Mouse (Mus musculus) stomach, embryonic 16.5 days (tissue): ENCODE data around the gene Nkx2-5. TPM values are rescaled to one million over a fixed set of nuclear protein-coding genes. Genes with fewer than 3 reads are reported as not detected.

Experiments
- ATAC-seq: fragments of 200-750 bp; cut with Nextera tagmentation; 2 replicates; pipeline ENCODE4 v1.8.0; 2017; ENCODE audit warnings: moderate number of reproducible peaks, moderate TSS enrichment; ENCODE audit not compliant: insufficient read depth, low FRiP score
- H3K27ac ChIP-seq: fragments of 300-500 bp; sonication (generic); 2 replicates; pipeline ENCODE4 v1.5.1; 2014; ENCODE audit warnings: low read length
- H3K27me3 ChIP-seq: fragments of 300-500 bp; sonication (generic); 2 replicates; pipeline ENCODE4 v1.6.1; 2014; ENCODE audit warnings: low read length, control low read depth, mixed read lengths; ENCODE audit not compliant: control insufficient read depth, insufficient read depth
- H3K36me3 ChIP-seq: fragments of 300-500 bp; sonication (generic); 2 replicates; pipeline ENCODE4 v1.6.1; 2014; ENCODE audit warnings: low read length; ENCODE audit not compliant: control insufficient read depth, insufficient read depth
- H3K4me1 ChIP-seq: fragments of 300-500 bp; sonication (generic); 2 replicates; pipeline ENCODE4 v1.6.1; 2014; ENCODE audit warnings: low read length, control low read depth, mixed read lengths; ENCODE audit not compliant: control insufficient read depth, insufficient read depth
- H3K4me2 ChIP-seq: fragments of 300-500 bp; sonication (generic); 2 replicates; pipeline ENCODE4 v1.6.1; 2014; ENCODE audit warnings: low read depth, low read length, mixed read lengths
- H3K4me3 ChIP-seq: fragments of 300-500 bp; sonication (generic); replicated peaks from 2 replicates; pipeline ENCODE4 v1.5.1; 2014; ENCODE audit warnings: mild to moderate bottlenecking, low read length
- H3K9ac ChIP-seq: fragments of 300-500 bp; sonication (generic); 2 replicates; pipeline ENCODE4 v1.6.1; 2014; ENCODE audit warnings: low read length
- H3K9me3 ChIP-seq: fragments of 300-500 bp; sonication (generic); replicated peaks from 2 replicates; pipeline ENCODE4 v1.6.1; 2016; ENCODE audit warnings: low read length, control low read depth; ENCODE audit not compliant: control insufficient read depth
- WGBS: fragments of 180-500 bp; shearing (Covaris S2); extraction: QIAGEN DNeasy Blood & Tissue Kit; methylation state at CpG from one replicate; pipeline ENCODE4 v1.1.7; 2014; 5-methylcytosine and 5-hydroxymethylcytosine counted together
- polyA plus RNA-seq: library from polyadenylated mRNA; unstranded; fragments of >200 nt; fragmentation: Nextera tagmentation; extraction: Ambion mirVana; gene quantifications from 2 replicates; pipeline ENCODE4 v1.2.1, GENCODE M21; 2015

Nkx2-5 gene
- 2.3 and 4.6 TPM in 2 replicates for polyA plus RNA-seq

DNA sequence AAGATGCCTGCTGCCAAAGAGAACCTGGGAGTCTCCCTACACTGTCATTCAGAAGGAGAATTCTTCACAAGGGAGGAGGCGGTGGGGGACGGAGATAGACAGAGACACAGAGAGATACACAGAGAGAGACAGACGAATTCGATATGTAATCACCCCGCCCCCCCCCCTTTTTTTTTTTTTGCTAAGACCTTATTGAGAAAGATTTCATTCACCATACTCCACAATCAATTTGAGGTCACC lies at the start of gene Nkx2-5:
Gene Nkx2-5, minus strand, starts transcription at position 101 of the 240 bp plus-strand sequence.
- no peak for ATAC-seq
- Histone ChIP-seq H3K4me2 (peak within 1 kb of the TSS; percentile 32), H3K9me3 (no peaks in the 10 kb centered on the region), H3K9ac (no peak within 1 kb of the TSS), H3K4me1 (peaks cover 9% of the 10 kb centered on the region), H3K36me3 (no peaks in the 10 kb centered on the region), H3K27ac (no peak within 1 kb of the TSS), H3K27me3 (peaks cover 80% of the 10 kb centered on the region), H3K4me3 (peak within 1 kb of the TSS; percentile 7)
- 0% methylated on average over 5 of the region's 5 CpGs for WGBS

DNA sequence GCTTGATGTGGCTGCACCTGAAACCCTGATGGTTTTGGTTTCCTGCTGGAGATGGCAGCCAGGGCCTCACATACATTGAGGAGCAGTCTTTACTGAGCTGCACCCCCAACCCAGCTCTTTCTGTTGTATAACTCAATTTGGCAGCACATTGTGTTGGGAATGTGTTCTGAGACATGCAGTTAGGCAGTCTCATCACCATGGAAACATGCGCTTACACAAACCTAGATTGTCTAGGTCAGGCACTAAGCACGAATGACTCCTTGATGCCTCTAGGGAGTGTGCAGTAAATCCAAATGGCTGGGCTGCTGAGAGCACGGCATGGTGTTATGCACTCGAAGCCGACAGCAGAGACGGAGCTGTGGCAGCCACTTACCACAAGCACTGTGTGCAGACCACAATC lies 49.5 kb upstream of the Nkx2-5 start:
- no peak overlapping the region for H3K9ac ChIP-seq
- no peaks in the 10 kb centered on the region for H3K9me3 ChIP-seq
- no peak overlapping the region for H3K4me2 ChIP-seq
- 74% methylated on average over 6 of the region's 6 CpGs for WGBS
- 0 out of 2 replicates have a peak, but pooled peaks cover 3% of the 10 kb centered on the region for H3K4me1 ChIP-seq
- no peak overlapping the region for H3K27ac ChIP-seq
- ATAC-seq = no peak
- no peak overlapping the region for H3K4me3 ChIP-seq
- H3K36me3 ChIP-seq = no peaks in the 10 kb centered on the region
- H3K27me3 ChIP-seq = no peaks in the 10 kb centered on the region

DNA sequence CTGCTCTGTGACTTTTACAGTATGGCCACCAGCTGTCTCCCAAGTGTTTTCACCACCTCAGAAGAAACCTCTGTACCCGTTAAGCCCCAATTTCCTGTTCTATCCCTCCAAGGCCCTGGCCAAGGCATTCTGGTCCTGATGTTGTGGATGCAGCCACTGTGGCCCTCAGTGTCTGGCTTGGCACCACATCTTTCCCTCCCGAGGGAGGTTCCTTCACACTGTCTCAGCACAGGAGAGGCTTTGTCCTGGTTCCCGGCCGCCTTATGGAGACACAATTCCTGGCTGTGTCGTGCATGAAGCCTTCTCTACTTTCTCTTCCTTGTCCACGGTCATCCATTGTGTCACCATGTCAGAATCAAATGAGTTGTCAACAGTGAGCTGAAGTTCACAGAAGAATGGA lies 48.7 kb upstream of the Nkx2-5 start:
- 0 out of 2 replicates have a peak, but pooled peaks cover 3% of the 10 kb centered on the region for H3K4me1 ChIP-seq
- H3K9ac ChIP-seq = peak overlapping the region; percentile 12; the same call in 1 of the 2 replicates
- no peak for ATAC-seq
- H3K4me3 ChIP-seq = no peak overlapping the region
- no peaks in the 10 kb centered on the region for H3K27me3 ChIP-seq
- H3K27ac ChIP-seq = peak overlapping the region; percentile 49; the same call in 1 of the 2 replicates
- WGBS = 63% methylated on average over 6 of the region's 6 CpGs
- no peaks in the 10 kb centered on the region for H3K36me3 ChIP-seq
- H3K4me2 ChIP-seq = peak overlapping the region; percentile 29; the same call in 1 of the 2 replicates
- no peaks in the 10 kb centered on the region for H3K9me3 ChIP-seq

DNA sequence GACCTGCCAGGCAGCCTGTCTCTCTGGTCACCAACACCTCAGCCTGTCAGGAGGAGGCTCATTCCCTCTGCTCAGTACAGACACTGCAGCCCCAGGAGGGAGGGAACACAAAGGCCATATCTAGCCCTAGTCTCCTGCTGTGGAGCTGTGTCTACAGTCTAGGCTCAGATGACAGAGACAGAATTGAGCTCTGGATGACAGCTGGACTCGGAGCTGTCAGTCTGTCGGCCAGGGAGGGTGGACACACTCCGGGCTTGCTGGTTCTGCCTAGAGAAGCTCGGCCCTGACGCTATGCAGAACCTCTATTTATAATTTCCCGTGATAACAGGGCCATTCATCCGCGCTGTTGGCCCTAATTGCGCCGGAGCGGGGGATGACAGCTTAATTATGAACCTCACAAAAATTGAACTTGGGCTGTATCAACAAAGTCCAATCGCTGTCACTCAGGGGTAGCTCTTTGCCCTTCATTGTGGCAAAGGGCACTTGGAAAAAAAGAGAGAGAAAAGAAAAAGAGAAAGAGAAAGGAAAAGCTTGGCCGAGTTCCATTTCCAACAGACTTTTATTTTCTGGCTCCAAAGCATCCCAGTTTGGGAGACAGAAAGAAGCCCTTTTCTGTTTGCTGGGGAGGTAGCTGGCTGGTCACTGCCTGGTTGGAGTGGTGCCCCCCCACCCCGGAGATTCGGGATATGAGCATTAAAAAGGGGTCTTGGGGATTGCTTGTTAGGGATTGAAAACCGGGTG lies 48.0 kb upstream of the Nkx2-5 start:
- Histone ChIP-seq H3K4me2 (peak overlapping the region; percentile 29), H3K4me3 (peak overlapping the region; percentile 9; the same call in 1 of the 2 replicates), H3K4me1 (peaks cover 8% of the 10 kb centered on the region; the same call in 1 of the 2 replicates), H3K27me3 (no peaks in the 10 kb centered on the region), H3K27ac (peak overlapping the region; percentile 49), H3K9me3 (no peaks in the 10 kb centered on the region), H3K36me3 (no peaks in the 10 kb centered on the region), H3K9ac (0 out of 2 replicates have a peak overlapping the region, but pooled peaks have one; percentile 17)
- WGBS = 44% methylated on average over 16 of the region's 16 CpGs
- peak; percentile 61; the same call in 1 of the 2 replicates for ATAC-seq

DNA sequence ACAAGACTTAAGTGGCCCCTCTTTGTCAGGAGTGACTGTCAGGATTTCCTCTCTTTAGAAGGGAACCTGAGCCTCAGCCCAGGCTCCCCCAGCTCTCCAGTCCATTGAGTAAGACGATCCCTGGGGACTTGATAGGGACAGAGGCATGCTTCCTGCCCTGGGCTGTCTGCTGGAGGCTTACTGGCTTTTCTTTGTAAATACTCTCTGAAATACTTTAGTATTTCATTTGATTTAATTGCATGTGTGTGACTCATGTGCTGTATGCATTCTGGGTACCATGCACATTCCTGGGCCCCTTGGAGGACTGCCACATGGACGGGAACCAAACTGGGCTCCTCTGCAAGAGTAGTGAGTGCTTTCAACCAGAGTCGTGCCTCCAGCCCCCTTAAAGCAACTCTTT lies 43.1 kb upstream of the Nkx2-5 start:
- Histone ChIP-seq H3K27me3 (no peaks in the 10 kb centered on the region), H3K4me2 (no peak overlapping the region), H3K9me3 (no peaks in the 10 kb centered on the region), H3K9ac (no peak overlapping the region), H3K4me3 (no peak overlapping the region), H3K27ac (no peak overlapping the region; the same call in 1 of the 2 replicates), H3K36me3 (no peaks in the 10 kb centered on the region), H3K4me1 (peaks cover 20% of the 10 kb centered on the region)
- ATAC-seq = no peak
- 20% methylated on average over 3 of the region's 3 CpGs for WGBS

DNA sequence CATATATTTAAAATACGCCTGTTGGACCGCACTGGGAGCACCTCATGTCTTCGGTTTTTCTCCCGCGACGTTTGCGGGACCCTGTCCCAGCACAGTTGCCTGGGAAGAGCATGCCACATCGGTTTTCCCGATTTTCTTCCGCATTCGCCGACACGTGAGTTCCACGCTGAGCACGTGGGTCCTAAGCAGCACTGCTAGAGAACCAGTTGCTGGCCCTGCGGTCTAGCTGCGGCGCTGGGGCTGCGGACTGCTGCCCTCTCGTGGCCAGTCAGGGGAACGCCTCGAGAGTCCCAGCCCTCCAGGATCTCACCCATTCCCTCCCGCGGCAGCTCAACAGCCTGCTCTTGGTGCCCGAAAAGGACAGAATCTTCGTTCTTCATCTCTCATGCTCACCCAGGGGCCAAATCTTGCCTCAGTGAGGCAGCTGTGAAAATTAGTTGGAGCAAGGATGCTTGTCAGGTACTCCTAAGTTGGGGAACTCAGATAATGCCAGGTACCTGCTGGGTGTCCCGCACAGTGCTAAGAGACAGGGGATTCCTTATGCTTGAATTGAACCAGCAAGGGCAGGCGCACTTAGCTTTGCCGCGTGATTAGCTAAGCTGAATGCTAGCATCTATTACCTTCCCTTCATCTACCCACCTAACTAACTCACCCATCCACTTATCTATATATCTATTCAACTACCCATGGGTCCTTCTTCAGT lies 41.4 kb upstream of the Nkx2-5 start:
- Histone ChIP-seq H3K9ac (peak overlapping the region; percentile 40; the same call in 1 of the 2 replicates), H3K4me3 (peak overlapping the region; percentile 42), H3K27me3 (no peaks in the 10 kb centered on the region)

DNA sequence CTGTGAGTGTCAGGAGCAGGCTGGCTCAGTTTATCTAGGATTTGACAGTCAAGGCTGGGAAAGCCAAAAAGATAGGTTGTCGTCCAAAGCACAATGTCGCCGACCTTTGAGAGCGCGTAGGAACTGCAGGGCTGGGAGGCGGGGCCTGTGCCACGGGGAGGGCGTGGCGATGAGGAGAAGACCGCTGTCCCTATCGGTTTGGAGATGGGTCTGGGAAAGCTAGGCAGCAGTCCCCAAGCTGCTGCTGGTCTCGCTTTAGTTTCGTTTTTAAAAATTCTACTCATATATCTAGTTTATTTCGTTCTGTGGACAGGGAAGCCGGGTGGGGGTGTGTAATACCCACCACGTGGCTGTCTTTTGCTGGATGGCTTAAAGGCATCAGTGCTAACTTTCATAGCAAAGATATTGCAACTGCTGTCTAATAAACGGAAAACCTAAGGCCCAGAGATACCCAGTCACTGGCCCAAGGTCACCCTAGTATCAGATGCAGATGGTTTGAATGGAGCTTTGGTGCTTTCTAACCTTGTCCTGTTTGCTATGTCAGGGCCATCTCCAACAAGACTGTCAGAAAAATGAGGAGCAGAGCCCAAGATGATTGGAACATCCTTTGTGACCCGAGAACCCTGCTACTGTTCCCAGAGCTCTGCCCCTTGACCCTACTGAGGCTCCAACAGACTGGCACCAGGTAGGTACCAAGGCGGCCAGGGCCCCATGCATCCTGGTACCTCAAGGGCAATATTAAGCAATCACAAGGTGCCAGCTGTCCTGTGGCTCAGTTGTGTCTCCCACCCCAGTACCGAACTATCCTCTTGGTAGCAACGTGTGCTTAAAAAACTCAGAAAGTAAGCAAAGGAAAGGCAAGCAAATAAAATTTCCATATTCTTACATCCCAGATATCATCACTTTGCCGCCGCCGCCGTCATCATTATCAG lies 40.5 kb upstream of the Nkx2-5 start:
- no peaks in the 10 kb centered on the region for H3K27me3 ChIP-seq
- peak; percentile 70 for ATAC-seq
- peak overlapping the region; percentile 73 for H3K4me2 ChIP-seq
- WGBS = 17% methylated on average over 25 of the region's 25 CpGs
- no peaks in the 10 kb centered on the region for H3K36me3 ChIP-seq
- H3K4me1 ChIP-seq = peaks cover 20% of the 10 kb centered on the region
- peak overlapping the region; percentile 40 for H3K9ac ChIP-seq
- no peaks in the 10 kb centered on the region for H3K9me3 ChIP-seq
- peak overlapping the region; percentile 42 for H3K4me3 ChIP-seq
- H3K27ac ChIP-seq = peak overlapping the region; percentile 29; the same call in 1 of the 2 replicates

More for the DNA sequence above, 41.4 kb upstream of the Nkx2-5 start:
- Histone ChIP-seq H3K27ac (no peak overlapping the region), H3K36me3 (no peaks in the 10 kb centered on the region), H3K9me3 (no peaks in the 10 kb centered on the region), H3K4me2 (peak overlapping the region; percentile 73), H3K4me1 (peaks cover 20% of the 10 kb centered on the region)
- WGBS = 10% methylated on average over 30 of the region's 30 CpGs
- peak; percentile 90 for ATAC-seq

DNA sequence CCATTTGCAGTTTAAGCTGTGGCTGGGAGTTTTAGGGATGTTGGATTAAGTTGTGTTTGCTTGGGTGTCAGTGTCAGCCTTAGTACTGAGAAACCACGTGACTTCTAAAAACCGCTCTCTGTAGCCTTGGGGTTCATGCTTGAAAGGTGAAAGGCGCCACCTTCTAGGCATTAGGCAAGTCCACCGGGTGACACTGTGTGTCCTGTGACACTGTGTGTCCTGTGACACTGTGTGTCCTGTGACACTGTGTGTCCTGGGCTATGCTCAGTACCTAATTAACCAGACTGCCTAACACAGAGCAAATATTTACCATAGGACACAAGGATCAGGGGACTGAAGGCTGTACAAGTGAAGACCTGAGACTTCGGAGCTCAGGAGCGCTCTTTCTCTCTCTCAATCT lies 38.8 kb upstream of the Nkx2-5 start:
- H3K36me3 ChIP-seq = no peaks in the 10 kb centered on the region
- 72% methylated on average over 6 of the region's 6 CpGs for WGBS
- H3K9ac ChIP-seq = no peak overlapping the region
- peaks cover 20% of the 10 kb centered on the region for H3K4me1 ChIP-seq
- no peak for ATAC-seq
- H3K27ac ChIP-seq = no peak overlapping the region
- no peaks in the 10 kb centered on the region for H3K27me3 ChIP-seq
- no peaks in the 10 kb centered on the region for H3K9me3 ChIP-seq
- H3K4me3 ChIP-seq = no peak overlapping the region
- H3K4me2 ChIP-seq = no peak overlapping the region
